Mouse (Mus musculus) retina, adult 2 months (tissue): ENCODE measurements around the gene Plekho1.
"Not testable (repeated sequence)": the region's sequence is repeated elsewhere in the genome, so short reads cannot be mapped to it uniquely, and the experiment has no call there.

ENCODE experiments used
- DNase-seq: peaks from one replicate; pipeline ENCODE4 v3.0.0-alpha.2; 2012; ENCODE audit warnings: low read depth, low spot score

Gene Plekho1

DNA sequence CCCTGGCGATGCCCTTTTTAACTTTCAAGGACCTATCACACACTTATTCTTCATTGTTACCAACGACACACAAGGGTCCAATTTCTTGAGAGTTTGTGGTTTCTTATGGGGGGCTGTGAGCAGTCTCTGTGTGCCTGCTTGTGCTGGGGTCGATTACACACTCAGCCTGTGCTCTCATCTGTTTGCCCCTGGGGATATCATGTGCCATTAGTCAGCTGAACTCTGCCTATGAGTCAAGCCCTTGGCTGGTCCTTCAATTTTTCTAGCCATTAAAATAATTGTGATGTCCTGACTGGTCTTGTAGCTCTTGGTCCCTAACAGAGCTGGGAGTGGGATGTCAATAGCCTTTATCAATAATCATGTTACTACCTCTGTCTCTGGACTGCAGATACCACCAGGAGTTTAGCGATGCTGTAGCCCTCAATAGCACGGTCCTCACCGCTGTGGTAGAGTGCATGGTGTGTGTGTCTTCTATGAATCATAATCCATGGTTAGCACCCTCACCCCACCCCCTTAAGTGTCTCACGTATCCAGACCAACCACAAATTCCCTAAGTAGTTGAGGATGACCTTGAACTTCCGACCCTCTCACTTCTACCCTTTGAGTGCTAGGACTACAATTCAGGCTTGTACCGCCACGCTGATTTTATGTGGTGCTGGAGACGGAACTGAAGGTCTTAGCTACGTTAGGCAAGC lies 15.4 kb downstream of the Plekho1 start:
- no peak for DNase-seq

DNA sequence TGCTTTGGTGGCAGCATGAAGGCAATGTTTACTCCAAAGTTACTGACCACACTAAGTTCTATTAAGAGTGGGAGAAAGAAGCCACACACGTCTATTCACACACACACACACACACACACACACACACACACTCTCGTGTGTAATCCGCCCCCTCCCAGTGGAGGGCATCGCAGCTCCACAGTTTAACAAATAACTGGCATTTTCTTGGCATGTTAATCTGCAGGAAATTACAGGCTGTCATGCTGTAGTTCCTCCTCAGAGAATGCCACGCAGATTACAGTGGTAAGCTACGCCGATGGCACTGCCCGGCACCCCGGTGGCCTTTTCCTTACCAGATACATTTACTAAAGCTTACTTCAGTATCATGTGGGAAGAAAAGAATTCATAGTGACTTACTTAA lies 17.5 kb downstream of the Plekho1 start:
- no peak for DNase-seq

DNA sequence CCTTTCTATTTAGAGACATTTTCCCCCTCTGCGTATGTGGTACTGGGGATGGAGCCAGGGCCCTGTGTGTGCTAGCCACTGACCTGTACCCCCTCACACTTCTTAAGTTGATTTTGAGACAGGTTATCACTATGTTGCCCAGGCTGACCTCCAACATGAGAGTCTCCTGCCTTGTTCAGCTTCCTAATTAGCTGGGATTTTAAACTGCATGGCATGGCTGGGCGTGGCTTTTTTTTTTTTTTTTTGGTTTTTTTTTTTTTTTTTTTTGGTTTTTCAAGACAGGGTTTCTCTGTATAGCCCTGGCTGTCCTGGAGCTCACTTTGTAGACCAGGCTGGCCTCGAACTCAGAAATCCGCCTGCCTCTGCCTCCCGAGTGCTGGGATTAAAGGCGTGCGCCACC lies 18.2 kb downstream of the Plekho1 start:
- not testable (repeated sequence) for DNase-seq

DNA sequence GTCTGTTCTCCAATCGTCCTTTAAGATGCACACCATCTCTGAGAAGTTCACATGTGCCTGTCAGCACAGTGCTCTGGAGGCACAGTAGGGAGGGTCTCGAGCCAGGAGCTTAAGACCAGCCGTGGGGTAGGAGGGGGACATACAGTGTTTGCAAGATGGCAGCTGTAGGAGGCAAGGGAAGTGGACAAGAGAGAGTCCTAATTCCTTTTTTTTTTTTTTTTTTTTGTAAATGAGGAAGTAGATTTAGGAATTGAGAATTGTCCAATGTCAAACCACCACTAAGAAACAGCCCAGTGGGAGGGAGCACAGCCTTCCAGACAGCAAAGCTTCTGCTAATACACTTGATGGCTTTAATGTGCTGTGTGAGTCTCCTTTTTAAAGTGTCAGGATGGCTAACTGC lies 18.7 kb downstream of the Plekho1 start:
- DNase-seq = no peak

DNA sequence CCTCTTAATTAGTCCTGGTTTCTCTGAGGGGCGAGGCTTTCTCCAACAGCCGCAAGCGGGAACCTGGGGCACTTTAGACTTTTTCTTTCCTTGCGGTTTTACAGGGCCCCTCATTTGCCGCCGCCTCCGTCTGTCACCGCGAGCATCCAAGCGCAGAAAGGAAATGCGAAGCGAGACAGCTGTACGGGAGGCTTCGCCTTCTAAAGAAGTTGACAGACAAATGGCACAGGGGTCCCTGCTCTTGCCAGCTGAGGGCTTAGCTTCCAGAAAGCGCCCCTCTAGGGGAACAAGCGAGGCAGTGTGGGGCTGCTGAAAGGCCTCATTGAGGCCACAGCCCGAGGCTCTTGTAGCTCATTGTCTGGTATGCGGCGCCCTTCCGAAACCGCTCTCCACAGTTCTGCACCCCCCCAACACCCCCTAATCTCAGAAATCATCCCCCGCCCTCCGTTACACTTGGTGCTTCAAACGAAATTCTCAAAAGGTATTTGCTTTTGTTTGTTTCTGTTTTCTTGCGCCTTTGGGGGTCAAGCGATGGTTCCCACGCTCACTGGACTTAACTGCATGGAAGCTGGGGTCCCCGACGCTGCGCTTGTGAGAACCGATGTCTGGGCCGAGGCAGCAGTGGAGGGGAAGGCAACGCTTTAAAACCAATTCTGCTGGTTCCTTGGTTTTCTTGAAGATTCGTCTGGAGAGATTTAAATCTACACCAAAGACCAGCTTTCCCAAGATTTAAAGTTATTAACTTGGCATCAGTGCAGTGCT lies 22.7 kb downstream of the Plekho1 start:
- DNase-seq = no peak

DNA sequence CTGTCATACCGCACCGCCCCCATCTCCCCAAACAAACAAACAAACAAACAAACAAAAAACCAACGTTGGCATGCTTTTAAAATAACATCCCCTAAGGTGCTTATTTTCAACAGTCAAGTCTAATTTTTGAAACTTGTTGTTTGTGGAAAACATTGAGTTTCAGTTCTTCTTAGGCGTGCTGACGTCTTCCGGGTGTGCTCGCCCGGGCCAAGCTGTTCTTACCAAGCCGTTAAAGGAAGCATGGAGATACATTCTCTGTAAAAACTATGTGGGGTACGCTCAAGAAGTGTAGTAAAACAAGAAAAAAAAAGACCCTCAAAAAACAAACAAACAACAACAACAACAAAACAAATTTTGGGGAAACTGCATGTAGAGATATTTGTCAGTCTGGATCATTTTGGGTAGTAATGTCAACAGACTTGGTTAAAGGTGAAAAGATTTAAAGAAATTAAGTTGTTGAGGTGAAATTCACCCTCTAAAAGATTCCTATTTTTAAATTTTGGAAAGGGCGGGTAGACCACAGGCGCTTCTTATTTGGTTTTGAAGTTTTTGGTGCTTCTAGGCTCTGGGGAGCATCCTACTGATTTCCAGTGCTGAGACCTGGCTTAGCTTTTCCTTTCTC lies 23.4 kb downstream of the Plekho1 start:
- no peak for DNase-seq

DNA sequence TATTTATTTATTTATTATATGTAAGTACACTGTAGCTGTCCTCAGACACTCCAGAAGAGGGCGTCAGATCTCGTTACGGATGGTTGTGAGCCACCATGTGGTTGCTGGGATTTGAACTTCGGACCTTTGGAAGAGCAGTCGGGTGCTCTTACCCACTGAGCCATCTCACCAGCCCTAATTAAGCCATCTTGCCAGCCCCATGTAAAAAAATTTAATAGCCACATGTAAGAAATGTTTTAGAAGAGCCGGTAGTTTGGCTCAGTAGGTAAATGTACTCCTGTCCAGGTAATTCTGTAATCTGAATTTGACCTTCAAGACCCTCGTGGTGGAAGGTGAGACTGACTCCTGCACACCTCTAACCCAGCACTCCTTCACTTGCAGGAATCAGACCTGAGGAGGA lies 25.1 kb downstream of the Plekho1 start:
- DNase-seq = not testable (repeated sequence)

DNA sequence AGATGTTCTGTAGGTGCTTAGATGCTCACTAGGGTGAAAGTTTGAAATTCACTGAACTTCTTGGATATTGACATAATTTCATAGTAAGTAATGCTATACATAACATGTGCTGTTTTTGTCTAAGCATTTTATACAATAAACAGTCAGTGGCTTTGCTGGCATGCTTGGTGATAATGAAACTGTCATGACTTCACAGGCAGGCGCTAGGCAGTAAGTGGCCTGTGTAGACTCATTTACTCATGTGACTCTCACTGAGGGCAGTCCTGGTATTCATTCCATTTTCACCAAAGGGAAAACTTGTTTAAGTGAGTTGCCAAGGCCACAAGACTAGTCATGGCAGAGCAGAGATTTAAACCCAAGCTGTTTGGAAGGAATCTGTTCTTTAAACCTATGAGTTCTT lies 26.5 kb downstream of the Plekho1 start:
- no peak for DNase-seq

DNA sequence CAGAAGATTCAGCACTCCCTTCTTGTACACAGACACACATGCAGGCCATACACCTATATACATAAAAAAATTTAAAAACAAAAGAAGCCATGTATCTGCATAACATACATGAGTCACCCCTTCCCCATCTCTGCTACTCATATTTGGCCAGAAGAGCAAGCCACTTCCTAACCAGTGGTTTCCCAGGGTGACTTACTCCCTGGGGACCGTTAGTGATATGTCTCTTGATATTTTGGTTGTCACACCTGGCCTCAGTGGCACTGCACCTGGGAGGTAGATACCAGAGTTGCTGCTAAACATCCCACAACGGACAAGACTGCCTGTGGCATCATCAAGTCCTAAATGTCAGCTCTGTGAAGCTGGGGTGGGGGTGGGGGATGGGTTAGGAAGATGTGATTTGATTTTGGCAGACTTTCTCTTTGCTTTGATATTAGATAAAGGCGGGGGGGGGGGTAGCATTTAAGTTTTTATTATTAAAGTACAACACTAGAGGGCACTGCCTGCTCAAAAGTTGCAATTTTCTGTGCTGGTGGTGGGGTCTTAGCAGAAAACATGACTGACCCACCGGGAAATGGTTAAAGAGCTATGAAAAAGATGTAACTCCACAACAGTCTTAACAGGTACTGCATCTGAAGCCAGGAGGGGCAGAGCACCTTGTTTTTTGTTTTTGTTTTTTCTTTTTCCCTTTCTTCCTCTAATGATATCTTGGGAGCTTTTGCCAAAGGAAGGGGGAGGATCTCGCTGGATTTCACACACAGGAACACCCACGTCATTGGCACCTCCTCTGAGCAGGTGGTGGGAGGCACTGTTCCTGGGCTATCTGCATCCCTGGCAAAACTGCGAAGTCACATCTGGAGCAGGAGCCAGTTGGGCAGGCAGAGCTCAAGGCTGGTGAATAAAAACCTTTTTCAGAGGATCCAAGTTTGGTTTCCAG lies 30.0 kb downstream of the Plekho1 start:
- DNase-seq = no peak

DNA sequence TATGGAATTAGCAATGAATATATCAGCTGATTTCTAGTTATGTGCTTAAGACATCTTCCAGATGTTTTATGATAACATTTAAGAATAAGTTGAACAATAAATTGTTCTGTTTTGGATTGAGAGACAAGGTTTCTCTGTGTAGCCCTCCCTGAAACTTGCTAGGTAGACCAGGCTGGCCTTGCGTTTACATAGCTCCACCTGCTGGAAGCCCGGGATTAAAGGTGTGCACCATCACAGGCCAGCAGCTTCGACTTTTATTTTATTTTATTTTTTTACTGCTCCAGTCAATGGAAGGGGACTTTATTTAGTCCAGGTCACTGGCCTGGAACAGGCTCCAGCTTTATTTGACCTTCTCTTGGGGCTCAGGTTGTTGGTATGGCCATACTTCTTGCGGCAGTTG lies 32.1 kb downstream of the Plekho1 start:
- no peak for DNase-seq

DNA sequence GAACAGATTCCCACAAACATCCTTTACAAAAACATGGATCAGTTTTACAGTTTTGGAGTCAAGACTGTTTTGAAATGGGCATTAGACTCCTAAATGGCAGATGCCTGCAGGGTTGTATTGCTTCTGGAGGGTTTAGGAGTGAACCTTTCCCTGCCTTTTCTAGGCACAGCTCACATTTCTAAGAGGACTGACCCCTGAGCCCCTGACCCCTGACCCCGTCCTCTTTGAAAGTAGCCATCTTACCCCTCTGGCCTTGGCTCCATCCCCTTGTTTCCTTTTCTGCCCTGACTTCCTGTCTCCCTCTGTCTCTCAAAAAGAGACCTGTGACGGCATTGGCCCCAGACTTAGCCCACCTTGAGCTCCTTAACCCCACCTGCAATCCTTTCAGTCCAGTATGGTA lies 32.6 kb downstream of the Plekho1 start:
- no peak for DNase-seq

DNA sequence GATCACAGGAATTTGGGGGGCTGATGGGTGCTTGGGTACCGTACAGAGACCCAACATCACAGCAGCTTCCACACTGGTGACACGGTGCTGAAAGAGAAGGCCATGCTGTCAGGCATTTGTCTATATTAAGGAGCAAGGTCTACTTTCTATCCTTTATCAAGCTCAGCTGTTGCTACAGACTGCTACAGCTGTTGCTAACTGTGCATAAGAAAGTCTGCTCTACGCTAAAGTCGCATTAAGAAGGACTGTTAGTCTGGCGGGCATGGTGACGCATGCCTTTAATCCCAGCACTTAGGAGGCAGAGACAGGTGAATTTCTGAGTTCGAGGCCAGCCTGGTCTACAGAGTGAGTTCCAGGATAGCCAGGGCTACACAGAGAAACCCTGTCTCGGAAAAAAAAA lies 33.6 kb downstream of the Plekho1 start:
- not testable (repeated sequence) for DNase-seq

DNA sequence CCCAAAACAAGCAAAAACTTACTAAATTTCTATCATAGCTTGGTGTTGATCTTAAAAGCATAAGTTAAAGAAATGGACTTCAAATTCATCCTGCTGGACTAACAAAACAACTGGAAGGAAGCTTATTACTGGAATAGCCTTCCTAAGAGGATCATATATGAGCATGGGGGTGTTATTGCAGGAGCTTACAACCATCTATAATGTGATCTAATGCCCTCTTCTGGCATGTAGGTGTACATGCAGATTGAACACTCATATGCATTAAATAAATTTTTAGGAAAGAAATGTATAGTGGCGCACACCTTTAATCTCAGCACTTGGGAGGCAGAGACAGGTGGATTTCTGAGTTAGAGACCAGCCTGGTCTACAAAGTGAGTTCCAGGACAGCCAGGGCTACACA lies 36.0 kb downstream of the Plekho1 start:
- peak; percentile 55 for DNase-seq

DNA sequence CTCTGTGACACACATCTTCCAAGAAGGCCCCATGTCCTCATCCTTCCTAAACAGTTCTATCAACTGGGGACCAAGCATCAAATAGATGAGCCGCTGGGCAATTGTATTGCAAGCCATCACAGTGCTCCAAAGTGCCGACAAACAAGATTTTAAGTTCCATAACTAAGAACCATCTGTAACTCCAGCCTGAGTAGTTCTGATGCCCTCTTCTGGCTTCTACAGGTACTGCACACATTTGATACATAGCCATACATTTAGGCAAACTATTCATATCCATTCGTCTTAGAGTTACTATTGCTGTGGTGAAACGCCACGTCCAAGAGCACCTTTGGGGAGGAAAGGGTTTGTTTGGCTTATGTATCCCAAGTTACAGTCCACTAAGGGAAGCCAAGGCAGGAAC lies 36.7 kb downstream of the Plekho1 start:
- DNase-seq = no peak

DNA sequence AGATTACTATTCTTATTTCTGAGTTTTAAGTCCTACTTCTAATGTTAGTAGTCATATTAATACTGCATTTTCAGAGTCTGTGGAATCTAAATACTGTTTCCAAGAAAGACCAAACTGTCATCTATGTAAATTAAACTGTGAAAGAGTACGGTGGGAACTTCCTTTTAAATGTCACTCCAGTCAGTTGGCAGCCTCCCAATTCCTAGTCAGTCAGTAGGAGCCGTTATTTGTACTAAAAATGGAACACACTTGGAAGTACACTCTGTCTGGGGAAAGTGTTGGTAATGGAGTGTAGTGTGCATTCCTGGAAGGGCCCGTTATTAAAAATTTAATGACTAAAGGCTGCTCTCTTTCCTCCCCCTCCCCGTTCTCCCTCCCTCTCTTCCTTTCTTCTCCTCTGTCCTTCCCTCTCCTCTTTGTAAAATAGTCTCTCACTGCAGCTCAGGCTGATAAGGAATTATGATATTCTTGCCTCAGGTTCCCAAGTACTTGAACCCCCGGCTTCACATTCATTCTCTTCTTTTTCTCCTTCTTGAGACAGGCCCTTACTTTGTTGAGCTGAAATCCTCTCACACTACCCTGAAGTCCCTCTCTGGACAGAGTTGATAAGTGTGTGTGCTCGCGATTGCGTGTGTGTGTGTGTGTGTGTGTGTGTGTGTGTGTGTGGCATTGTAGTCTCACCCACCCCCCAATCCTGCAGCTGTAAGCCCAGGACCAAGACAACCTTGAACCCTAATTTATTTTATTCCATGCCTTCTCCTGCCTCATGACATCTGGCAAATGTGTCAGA lies 38.2 kb downstream of the Plekho1 start:
- no peak for DNase-seq

DNA sequence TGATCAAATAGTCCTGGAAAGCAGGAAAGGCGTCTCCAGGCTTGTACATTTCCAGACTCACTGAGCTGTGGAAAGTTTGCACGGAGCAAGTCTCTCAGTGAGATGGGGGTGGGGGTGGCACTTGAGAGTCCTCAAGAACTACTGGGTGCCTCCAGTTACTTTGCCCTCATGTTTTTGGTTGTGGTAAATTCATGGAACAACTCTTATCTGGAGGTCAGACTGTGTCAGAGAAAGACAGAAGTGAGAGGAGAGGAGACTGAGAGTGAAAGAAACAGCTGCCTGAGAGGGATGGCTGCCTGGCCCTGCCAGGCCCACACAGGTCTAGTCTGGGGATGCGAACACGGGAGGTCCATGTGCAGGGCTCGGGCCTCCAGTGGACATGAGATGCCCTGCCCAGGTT lies 40.5 kb downstream of the Plekho1 start:
- no peak for DNase-seq

DNA sequence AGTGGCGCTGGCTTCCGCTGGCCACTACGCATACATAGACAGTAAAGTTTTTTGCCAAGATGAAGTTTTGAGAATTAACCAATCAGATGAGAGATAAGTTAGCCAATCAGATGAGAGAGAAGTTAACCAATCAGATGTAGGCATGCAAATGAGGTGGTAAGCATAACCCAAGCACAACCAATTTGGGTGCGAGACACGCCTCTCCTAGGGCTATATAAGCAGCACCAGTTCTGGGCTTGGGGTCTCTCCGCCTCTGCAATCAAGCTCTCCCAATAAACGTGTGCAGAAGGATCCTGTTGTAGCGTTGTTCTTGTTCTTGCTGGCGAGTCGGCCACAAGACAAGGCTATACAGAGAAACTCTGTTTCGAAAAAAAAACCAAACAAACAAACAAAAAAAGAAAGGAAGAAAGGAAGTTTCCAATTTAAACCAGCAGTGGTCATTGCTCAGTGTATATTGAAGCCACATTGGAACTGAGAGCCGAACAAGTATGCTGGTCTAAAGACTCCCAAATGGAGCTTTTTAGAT lies 41.1 kb downstream of the Plekho1 start:
- not testable (repeated sequence) for DNase-seq

DNA sequence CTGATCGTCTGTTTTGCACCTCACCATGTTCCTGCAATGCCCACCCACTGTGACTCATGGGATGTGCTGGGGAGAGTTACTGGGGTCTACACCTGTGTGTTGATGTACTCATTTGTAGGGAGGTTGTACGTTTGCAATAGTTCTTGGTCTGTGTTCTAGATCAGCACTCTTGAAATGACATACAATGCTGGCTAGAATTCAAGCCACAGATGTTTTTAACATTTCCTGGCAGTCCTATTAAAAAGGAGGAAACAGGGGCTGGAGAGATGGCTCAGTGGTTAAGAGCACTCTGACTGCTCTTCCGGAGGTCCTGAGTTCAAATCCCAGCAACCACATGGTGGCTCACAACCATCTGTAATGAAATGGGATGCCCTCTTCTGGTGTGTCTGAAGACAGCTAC lies 42.3 kb downstream of the Plekho1 start:
- DNase-seq = no peak

DNA sequence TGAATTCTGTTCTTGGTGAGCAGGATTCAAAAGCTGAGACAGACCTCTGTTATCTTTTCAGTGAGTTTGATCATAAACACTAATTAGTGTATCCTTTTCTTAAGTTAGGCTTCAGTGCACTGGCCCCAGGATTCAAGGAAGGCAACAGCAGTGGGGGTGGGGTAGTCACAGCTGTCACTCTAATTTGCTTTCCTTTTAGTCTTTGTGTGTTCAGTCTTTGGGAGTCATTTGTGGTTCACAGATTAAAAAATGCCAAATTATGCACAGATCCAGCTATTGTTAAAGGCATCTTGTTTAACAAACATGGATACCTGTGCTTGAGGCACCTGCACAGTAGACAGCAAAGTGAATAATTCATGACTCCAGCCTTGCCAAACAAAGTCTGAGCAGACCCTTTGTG lies 42.8 kb downstream of the Plekho1 start:
- DNase-seq = no peak

DNA sequence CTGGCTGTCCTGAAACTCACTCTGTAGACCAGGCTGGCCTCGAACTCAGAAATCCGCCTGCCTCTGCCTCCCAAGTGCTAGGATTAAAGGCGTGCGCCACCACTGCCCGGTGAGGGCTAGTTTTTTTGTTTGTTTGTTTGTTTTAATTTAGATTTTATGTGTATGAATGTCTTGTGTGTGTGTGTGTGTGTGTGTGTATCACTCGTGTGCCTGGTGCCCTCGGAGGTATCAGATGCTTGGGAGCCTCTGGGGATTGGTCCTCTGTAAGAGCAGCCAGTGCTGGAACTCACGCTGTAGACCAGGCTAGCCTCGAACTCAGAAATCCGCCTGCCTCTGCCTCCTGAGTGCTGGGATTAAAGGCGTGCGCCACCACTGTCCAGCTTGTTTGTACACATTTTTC lies 44.2 kb downstream of the Plekho1 start:
- not testable (repeated sequence) for DNase-seq
